Mouse (Mus musculus) E14TG2a.4 (cell line): ENCODE results near the gene Rwdd2b.

Experiments
- CTCF ChIP-seq: conservative IDR thresholded peaks from 2 replicates; pipeline ENCODE4 v1.5.1; 2014; ENCODE audit warnings: low read length
- NANOG ChIP-seq: IDR thresholded peaks from 2 replicates; pipeline ENCODE4 v1.6.1; 2014; ENCODE audit warnings: borderline replicate concordance, low read length, mixed read lengths

DNA sequence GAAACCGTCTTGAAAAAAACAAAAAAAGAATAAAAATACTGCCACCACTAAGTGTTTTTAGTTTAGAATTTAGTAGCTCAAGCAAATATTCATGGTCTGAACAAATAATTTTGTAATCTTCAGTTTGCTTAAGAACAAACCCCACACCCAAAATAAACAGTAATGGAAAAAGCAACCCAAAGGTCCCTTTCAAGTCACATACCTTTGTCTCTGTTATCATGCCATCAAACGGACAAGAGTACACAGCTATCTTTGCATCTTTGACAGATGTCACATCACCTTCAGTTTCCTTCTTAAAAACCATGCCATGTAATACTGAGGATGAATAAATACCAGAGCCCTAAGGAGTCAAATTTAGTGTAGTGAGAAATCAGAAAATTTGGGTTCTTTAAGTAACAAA lies 48.2 kb upstream of the Rwdd2b start:
- TF ChIP-seq CTCF = no peak
- no peak for TF ChIP-seq NANOG
